ENCODE assay signal across 8 mouse cellular contexts in genomic region chr7:92874761-92875408, GRCm38 (mm10). TPM values are rescaled to one million over a fixed set of nuclear protein-coding genes. Genes with fewer than 3 reads are reported as not detected.
DNase-seq lines count a peak whose midpoint lies in the region; ATAC-seq and TF ChIP-seq lines count a peak whose summit lies in the region.

No protein-coding gene starts in this region.

- no peaks in the 10 kb centered on the region for H3K27me3 ChIP-seq in heart, embryonic 10.5 days (ENCODE audit: insufficient read depth, poor library complexity, severe bottlenecking)
- H3K27me3 ChIP-seq in kidney, embryonic 15.5 days, result no peaks in the 10 kb centered on the region

- H3K9me3 ChIP-seq in heart, embryonic 10.5 days, result no peaks in the 10 kb centered on the region
- no peaks in the 10 kb centered on the region for H3K9me3 ChIP-seq in kidney, embryonic 15.5 days (replicated peaks)

- TF ChIP-seq POLR2A in bone marrow macrophage, adult 2 months (IDR thresholded peaks at IDR 0.05; ENCODE audit: borderline replicate concordance, low read depth, low read length), result no peak
- TF ChIP-seq POLR2A in embryonic fibroblast, embryonic 13.5 days (IDR thresholded peaks at IDR 0.05; ENCODE audit: low read depth, low read length), result peak; percentile 86

- peaks cover 16% of the 10 kb centered on the region for H3K4me1 ChIP-seq in bone marrow macrophage, adult 2 months (ENCODE audit: control insufficient read depth, insufficient read depth, low read length)
- H3K4me1 ChIP-seq in embryonic fibroblast, embryonic 13.5 days (ENCODE audit: control insufficient read depth, insufficient read depth, low read length), result no peaks in the 10 kb centered on the region
- H3K4me1 ChIP-seq in heart, embryonic 10.5 days, result peaks cover 13% of the 10 kb centered on the region; the same call in 1 of the 2 replicates
- H3K4me1 ChIP-seq in kidney, embryonic 15.5 days, result peaks cover 26% of the 10 kb centered on the region

- DNase-seq in A20 (ENCODE audit: low read depth, low spot score) (peak; percentile 100), liver (peak; percentile 97)
- DNase-seq in heart, embryonic 10.5 days (ENCODE audit: low spot score), result peak; percentile 97
- DNase-seq in spleen, postnatal 4 days (ENCODE audit: low spot score in 2 of 2), result peak; percentile 92

- H3K4me3 ChIP-seq in bone marrow macrophage, adult 2 months (ENCODE audit: insufficient read depth, low read length), result peak overlapping the region; percentile 83
- peak overlapping the region; percentile 81 for H3K4me3 ChIP-seq in embryonic fibroblast, embryonic 13.5 days (ENCODE audit: insufficient read depth, low read length)
- peak overlapping the region; percentile 68 for H3K4me3 ChIP-seq in heart, embryonic 10.5 days
- peak overlapping the region; percentile 74 for H3K4me3 ChIP-seq in kidney, embryonic 15.5 days (replicated peaks)

- no peaks in the 10 kb centered on the region for H3K36me3 ChIP-seq in heart, embryonic 10.5 days
- no peaks in the 10 kb centered on the region for H3K36me3 ChIP-seq in kidney, embryonic 15.5 days

- H3K27ac ChIP-seq in bone marrow macrophage, adult 2 months (ENCODE audit: insufficient read depth, low read depth, low read length), result peak overlapping the region; percentile 90
- peak overlapping the region; percentile 87 for H3K27ac ChIP-seq in embryonic fibroblast, embryonic 13.5 days (ENCODE audit: insufficient read depth, low read length)
- H3K27ac ChIP-seq in heart, embryonic 10.5 days, result peak overlapping the region; percentile 97
- peak overlapping the region; percentile 99 for H3K27ac ChIP-seq in kidney, embryonic 15.5 days

- H3K9ac ChIP-seq in kidney, embryonic 15.5 days, result peak overlapping the region; percentile 70

- ATAC-seq in kidney, embryonic 15.5 days (replicated peaks; ENCODE audit: low FRiP score), result peak; percentile 93
- peak; percentile 84 for ATAC-seq in monocyte, adult 5-6 weeks (replicated peaks; ENCODE audit: insufficient number of reproducible peaks, low FRiP score, low TSS enrichment, poor library complexity, severe bottlenecking)

- H3K4me2 ChIP-seq in kidney, embryonic 15.5 days, result peak overlapping the region; percentile 85

- no peak for TF ChIP-seq CTCF in bone marrow macrophage, adult 2 months (IDR thresholded peaks at IDR 0.05; ENCODE audit: low read depth, low read length)
- TF ChIP-seq CTCF in embryonic fibroblast, embryonic 13.5 days (IDR thresholded peaks at IDR 0.05; ENCODE audit: borderline replicate concordance, insufficient read depth, low read length), result no peak

- whole genome bisulfite sequencing in heart, embryonic 10.5 days, result under 1% methylated on average over 29 of the region's 29 CpGs
- WGBS in kidney, embryonic 15.5 days, result 0% methylated on average over 29 of the region's 29 CpGs

RNA-seq across cellular contexts. Expression of gene Prcp, which starts 0.6 kb away (rescaled TPM):
- 143 and 146 TPM in 2 replicates for polyA plus RNA-seq in bone marrow macrophage, adult 2 months (2012; ENCODE audit: insufficient read depth, insufficient read length, missing spikeins)
- polyA plus RNA-seq in embryonic fibroblast, embryonic 13.5 days (2011; ENCODE audit: insufficient read length, low read depth, missing spikeins), result 73.0 and 77.9 TPM in 2 replicates
- 14.2 and 15.1 TPM in 2 replicates for polyA plus RNA-seq in heart, embryonic 10.5 days (2016; fragmentation: Nextera tagmentation; extraction: Ambion mirVana)
- 20.9 and 22.7 TPM in 2 replicates for polyA plus RNA-seq in kidney, embryonic 15.5 days (2015; fragmentation: Nextera tagmentation; extraction: Ambion mirVana)
- total RNA-seq in monocyte, adult 5-6 weeks (2017), result 48.1 to 63.6 TPM (median 48.4 TPM) in 3 replicates

RNA-seq across cellular contexts. Expression of gene Ddias, which starts 0.8 kb away (rescaled TPM):
- polyA plus RNA-seq in bone marrow macrophage, adult 2 months (2012; ENCODE audit: insufficient read depth, insufficient read length, missing spikeins), result 2.7 and 4.1 TPM in 2 replicates
- 26.8 and 31.0 TPM in 2 replicates for polyA plus RNA-seq in embryonic fibroblast, embryonic 13.5 days (2011; ENCODE audit: insufficient read length, low read depth, missing spikeins)
- polyA plus RNA-seq in heart, embryonic 10.5 days (2016; fragmentation: Nextera tagmentation; extraction: Ambion mirVana), result 13.8 and 17.3 TPM in 2 replicates
- polyA plus RNA-seq in kidney, embryonic 15.5 days (2015; fragmentation: Nextera tagmentation; extraction: Ambion mirVana), result 12.2 and 16.7 TPM in 2 replicates
- 1.2 to 3.6 TPM (median 2.6 TPM) in 3 replicates for total RNA-seq in monocyte, adult 5-6 weeks (2017)

Comparison
In these comparisons a context has a peak if more than half of its experiments do, and no peak if none do; other contexts are left out.
1. Peak in every context shown above with its lines: DNase-seq, ATAC-seq, H3K4me3 ChIP-seq and H3K27ac ChIP-seq.